Mouse (Mus musculus) kidney, embryonic 15.5 days (tissue): ENCODE measurements at regions not wholly inside any gene's neighbourhood (a gene's known extent, or its start where the extent isn't known, plus 50 kb on each side); places are given as distances from the start of the nearest gene placed in this dataset.

Experiments
- ATAC-seq: fragments of 200-750 bp; cut with Nextera tagmentation; replicated peaks from 2 replicates; pipeline ENCODE4 v1.8.0; 2017; ENCODE audit warnings: moderate TSS enrichment; ENCODE audit not compliant: low FRiP score
- H3K27ac ChIP-seq: fragments of 300-500 bp; sonication (generic); 2 replicates; pipeline ENCODE4 v1.5.1; 2015; ENCODE audit warnings: mild to moderate bottlenecking, inconsistent platforms
- H3K27me3 ChIP-seq: fragments of 300-500 bp; sonication (generic); 2 replicates; pipeline ENCODE4 v1.6.1; 2015; ENCODE audit warnings: inconsistent platforms
- H3K36me3 ChIP-seq: fragments of 300-500 bp; sonication (generic); 2 replicates; pipeline ENCODE4 v1.6.1; 2015; ENCODE audit warnings: inconsistent platforms
- H3K4me1 ChIP-seq: fragments of 300-500 bp; sonication (generic); 2 replicates; pipeline ENCODE4 v1.6.1; 2015; ENCODE audit warnings: inconsistent platforms
- H3K4me2 ChIP-seq: fragments of 300-500 bp; sonication (generic); 2 replicates; pipeline ENCODE4 v1.6.1; 2015; ENCODE audit warnings: moderate library complexity, mild to moderate bottlenecking, inconsistent platforms
- H3K4me3 ChIP-seq: fragments of 300-500 bp; sonication (generic); replicated peaks from 2 replicates; pipeline ENCODE4 v1.5.1; 2015; ENCODE audit warnings: mild to moderate bottlenecking, inconsistent platforms
- H3K9ac ChIP-seq: fragments of 300-500 bp; sonication (generic); 2 replicates; pipeline ENCODE4 v1.6.1; 2015; ENCODE audit warnings: mild to moderate bottlenecking, inconsistent platforms
- H3K9me3 ChIP-seq: fragments of 300-500 bp; sonication (generic); replicated peaks from 2 replicates; pipeline ENCODE4 v1.6.1; 2016; ENCODE audit warnings: inconsistent platforms
- WGBS: fragments of 180-500 bp; shearing (Covaris S2); methylation state at CpG from one replicate; pipeline ENCODE4 v1.1.7; 2015; ENCODE audit warnings: mixed read lengths; 5-methylcytosine and 5-hydroxymethylcytosine counted together

GRCm38 (mm10) chr13:28311248-28311647, 53.9 kb downstream of the Gm11361 start:
- peak; percentile 22; the same call in 1 of the 2 replicates for ATAC-seq
- Histone ChIP-seq H3K36me3 (no peaks in the 10 kb centered on the region), H3K4me2 (no peak overlapping the region), H3K4me1 (peaks cover 6% of the 10 kb centered on the region; the same call in 1 of the 2 replicates), H3K9me3 (no peaks in the 10 kb centered on the region), H3K4me3 (no peak overlapping the region), H3K27me3 (no peaks in the 10 kb centered on the region), H3K9ac (no peak overlapping the region), H3K27ac (no peak overlapping the region)
- 52% methylated on average over 2 of the region's 2 CpGs for WGBS

GRCm38 (mm10) chr13:28311658-28312057, 54.3 kb downstream of the Gm11361 start:
- Histone ChIP-seq H3K9me3 (no peaks in the 10 kb centered on the region), H3K27ac (peak overlapping the region; percentile 18; the same call in 1 of the 2 replicates), H3K4me1 (peaks cover 6% of the 10 kb centered on the region; the same call in 1 of the 2 replicates), H3K27me3 (no peaks in the 10 kb centered on the region), H3K36me3 (no peaks in the 10 kb centered on the region), H3K9ac (no peak overlapping the region), H3K4me3 (no peak overlapping the region), H3K4me2 (no peak overlapping the region)
- peak; percentile 12; the same call in 1 of the 2 replicates for ATAC-seq
- WGBS: 67% methylated on average over 2 of the region's 2 CpGs

GRCm38 (mm10) chr13:28312090-28312489, 54.8 kb downstream of the Gm11361 start:
- Histone ChIP-seq H3K4me2 (0 out of 2 replicates have a peak overlapping the region, but pooled peaks have one; percentile 1), H3K36me3 (no peaks in the 10 kb centered on the region), H3K4me1 (peaks cover 6% of the 10 kb centered on the region; the same call in 1 of the 2 replicates), H3K9ac (no peak overlapping the region), H3K9me3 (no peaks in the 10 kb centered on the region), H3K4me3 (no peak overlapping the region), H3K27ac (peak overlapping the region; percentile 18), H3K27me3 (no peaks in the 10 kb centered on the region)
- no peak for ATAC-seq
- 47% methylated on average over 6 of the region's 6 CpGs for WGBS

- no peak for ATAC-seq
- Histone ChIP-seq H3K9ac (no peak overlapping the region), H3K36me3 (no peaks in the 10 kb centered on the region), H3K4me1 (peaks cover 6% of the 10 kb centered on the region; the same call in 1 of the 2 replicates), H3K27ac (no peak overlapping the region), H3K27me3 (no peaks in the 10 kb centered on the region), H3K9me3 (no peaks in the 10 kb centered on the region), H3K4me2 (no peak overlapping the region), H3K4me3 (no peak overlapping the region)
- 78% methylated on average over 1 of the region's 1 CpGs for WGBS
Measured at GRCm38 (mm10) chr13:28313459-28313858, 56.1 kb downstream of the Gm11361 start.

- Histone ChIP-seq H3K9ac (no peak overlapping the region), H3K4me1 (peaks cover 6% of the 10 kb centered on the region; the same call in 1 of the 2 replicates), H3K27ac (no peak overlapping the region), H3K36me3 (no peaks in the 10 kb centered on the region), H3K9me3 (no peaks in the 10 kb centered on the region), H3K4me2 (no peak overlapping the region), H3K4me3 (no peak overlapping the region), H3K27me3 (no peaks in the 10 kb centered on the region)
- peak; percentile 58; the same call in 1 of the 2 replicates for ATAC-seq
- WGBS: 26% methylated on average over 5 of the region's 5 CpGs
Measured at GRCm38 (mm10) chr13:28314997-28315396, 57.7 kb downstream of the Gm11361 start.
